Mouse (Mus musculus) olfactory bulb, adult 2 months (tissue): ENCODE results near the gene Reg4. TPM values are rescaled to one million over a fixed set of nuclear protein-coding genes. Genes with fewer than 3 reads are reported as not detected.

ENCODE experiments used
- H3K27ac ChIP-seq: fragments of 200-500 bp; 2 replicates; pipeline ENCODE4 v1.5.1; 2012; ENCODE audit warnings: low read depth, low read length; ENCODE audit not compliant: insufficient read depth
- H3K4me1 ChIP-seq: fragments of 200-500 bp; 2 replicates; pipeline ENCODE4 v1.6.1; 2012; ENCODE audit warnings: low read length; ENCODE audit not compliant: control insufficient read depth, insufficient read depth
- H3K4me3 ChIP-seq: fragments of 200-500 bp; 2 replicates; pipeline ENCODE4 v1.5.1; 2012; ENCODE audit warnings: mild to moderate bottlenecking, low read depth, low read length, moderate library complexity; ENCODE audit not compliant: insufficient read depth
- CTCF ChIP-seq: fragments of 200-500 bp; IDR thresholded peaks from 2 replicates; pipeline ENCODE4 v1.5.1; 2012; ENCODE audit warnings: low read depth, mild to moderate bottlenecking, low read length, moderate library complexity; ENCODE audit not compliant: insufficient read depth
- POLR2A ChIP-seq: fragments of 200-500 bp; IDR thresholded peaks from 2 replicates; pipeline ENCODE4 v1.6.1; 2012; ENCODE audit warnings: mild to moderate bottlenecking, low read depth, low read length, moderate library complexity; ENCODE audit not compliant: insufficient read depth
- WGBS: fragments of 180-500 bp; shearing (Covaris S2); methylation state at CpG from one replicate; pipeline ENCODE4 v1.1.7; 2018; 5-methylcytosine and 5-hydroxymethylcytosine counted together
- polyA plus RNA-seq: library from polyadenylated mRNA; stranded (reverse); fragments of >200 nt; gene quantifications from 2 replicates; pipeline ENCODE4 v1.2.4, GENCODE M21; 2012; ENCODE audit warnings: low replicate concordance; ENCODE audit not compliant: missing spikeins, insufficient read depth, insufficient read length

Gene Reg4
- polyA plus RNA-seq, 1 experiment, result not detected

DNA sequence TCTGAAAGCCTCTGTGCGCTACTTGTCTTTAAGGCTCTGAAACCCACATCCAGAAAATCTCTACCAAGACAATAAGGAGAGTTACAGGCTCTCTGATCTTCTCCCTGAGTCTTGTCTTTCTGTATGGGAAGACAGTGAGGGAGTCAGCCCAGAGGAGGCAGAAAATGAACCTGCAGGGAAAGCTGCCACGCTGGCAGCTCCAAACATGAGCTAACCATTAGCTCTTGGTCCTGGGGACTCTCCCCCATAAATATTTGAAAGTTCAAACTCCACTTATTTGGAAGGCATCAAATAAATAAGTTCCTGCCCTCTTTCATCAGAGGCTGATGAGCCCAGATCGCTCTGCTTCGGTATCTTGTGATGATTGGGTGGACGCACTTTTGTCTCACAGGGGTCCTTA is 61.2 kb downstream of the Reg4 start:
- TF ChIP-seq POLR2A (no peak), CTCF (no peak)
- Histone ChIP-seq H3K4me1 (0 out of 2 replicates have a peak, but pooled peaks cover 3% of the 10 kb centered on the region), H3K4me3 (no peak overlapping the region), H3K27ac (no peak overlapping the region)
- WGBS, result 95% methylated on average over 5 of the region's 5 CpGs

Other genes with a start within 250 kb of the Reg4 start
- gene Notch2, start 208.6 kb upstream of the Reg4 start, polyA plus RNA-seq, result 43.4 TPM in 1 of 2 replicates, not detected in the other
- gene Adam30, start 61.5 kb upstream of the Reg4 start, polyA plus RNA-seq, result not detected in 2 replicates
- not detected in 2 replicates for gene Hmgcs2, start 58.3 kb downstream of the Reg4 start, polyA plus RNA-seq
- not detected in 2 replicates for gene Phgdh, start 117.8 kb downstream of the Reg4 start, polyA plus RNA-seq
- not detected in 2 replicates for gene Zfp697, start 160.3 kb downstream of the Reg4 start, polyA plus RNA-seq
- not detected in 2 replicates for gene Gm4450, start 235.0 kb downstream of the Reg4 start, polyA plus RNA-seq